Mouse (Mus musculus): ENCODE measurements at regions not wholly inside any gene's neighbourhood (a gene's known extent, or its start where the extent isn't known, plus 50 kb on each side); places are given as distances from the start of the nearest gene placed in this dataset.
"Not testable (repeated sequence)": the region's sequence is repeated elsewhere in the genome, so short reads cannot be mapped to it uniquely, and the experiment has no call there.

DNA sequence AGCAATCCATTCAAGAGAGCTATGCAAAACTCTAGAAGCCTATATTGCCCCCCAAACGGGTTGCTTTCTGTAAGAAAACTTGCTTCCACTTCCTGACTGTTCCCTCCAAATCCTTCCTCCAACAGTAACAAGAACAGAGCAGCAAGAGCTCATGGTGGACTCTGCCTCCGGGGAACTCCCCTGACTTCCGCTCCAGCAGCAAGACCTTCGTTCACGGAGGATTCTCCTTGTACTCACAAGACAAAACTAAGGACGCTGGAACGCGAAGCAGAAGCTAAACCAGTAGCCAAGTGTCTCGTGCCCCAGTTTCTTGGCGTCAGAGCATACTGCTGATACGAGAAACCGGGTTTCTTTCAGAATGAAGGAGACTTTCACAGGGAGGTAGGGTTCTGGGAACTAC is 50.7 kb downstream of the H2al2a start:
- DNase-seq = no peak

DNA sequence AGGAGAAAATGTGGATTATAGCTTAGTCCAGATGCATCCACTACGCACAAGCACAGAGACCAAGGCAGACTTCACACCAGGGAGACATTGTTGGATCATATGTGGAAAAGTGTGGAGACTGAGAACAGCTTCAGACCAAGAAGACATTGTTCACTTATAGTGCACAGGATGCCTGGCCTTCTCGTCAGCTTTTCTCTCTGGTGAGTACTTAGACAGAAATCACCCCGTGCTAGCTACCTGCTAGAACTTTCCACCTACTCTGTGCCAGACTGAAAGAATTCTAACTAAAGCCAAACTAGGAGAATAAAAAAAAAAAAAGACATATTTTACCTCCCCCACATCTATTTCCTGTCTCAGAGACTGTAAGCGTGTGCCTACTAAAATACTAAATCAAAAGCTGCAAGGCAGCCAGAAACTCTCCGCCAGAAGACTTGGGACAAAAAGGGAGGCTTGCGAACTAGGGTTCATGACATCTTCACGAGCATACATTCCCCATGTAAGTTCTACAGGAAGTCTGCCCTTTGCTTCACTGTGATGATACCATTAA is 51.3 kb downstream of the H2al2a start:
- DNase-seq = no peak

- no peak for DNase-seq
These were observed 53.3 kb downstream of the H2al2a start for GRCm38 (mm10) chr2:17943506-17943905.

GRCm38 (mm10) chr2:17942528-17943387 is 54.0 kb downstream of the H2al2a start:
- DNase-seq = peak in 1 of 2 experiments; percentile 26

- no peak for DNase-seq
These were observed 54.8 kb downstream of the H2al2a start for GRCm38 (mm10) chr2:17941921-17942320.

- not testable (repeated sequence) for DNase-seq
These were observed 56.6 kb downstream of the H2al2a start for GRCm38 (mm10) chr2:17939857-17940848.

DNA sequence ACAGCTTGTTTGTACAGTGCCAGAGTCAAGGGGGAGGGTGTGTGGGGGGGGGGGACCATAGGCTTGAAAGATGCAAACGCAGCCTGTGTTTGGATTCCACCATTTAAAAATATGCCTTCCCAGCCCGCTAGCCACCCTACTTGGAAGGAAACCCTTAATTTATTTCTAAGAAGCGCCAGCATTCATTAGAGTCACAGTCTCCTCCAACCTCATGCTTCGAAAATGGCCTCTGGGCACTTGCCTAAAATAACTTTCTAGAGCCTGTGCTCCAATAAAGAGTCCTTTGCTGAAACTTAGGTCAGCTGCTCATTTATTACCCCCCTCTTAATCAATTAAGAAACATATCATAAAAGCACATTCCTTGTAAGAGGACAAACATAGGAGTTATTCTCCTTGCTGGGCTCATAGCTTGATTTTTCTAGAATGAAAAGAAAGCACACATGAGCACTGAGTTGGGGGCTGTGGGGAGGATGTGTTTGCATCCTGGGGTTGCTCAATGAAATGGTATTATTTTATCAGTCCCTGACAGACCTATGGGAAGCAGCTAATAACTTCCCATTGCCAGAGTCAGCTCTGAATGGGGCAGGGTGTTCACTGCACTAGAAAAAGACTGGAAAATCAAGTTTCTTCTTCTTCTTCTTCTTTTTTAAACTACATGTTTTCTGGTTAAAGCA is 57.4 kb downstream of the H2al2a start:
- no peak for DNase-seq

DNA sequence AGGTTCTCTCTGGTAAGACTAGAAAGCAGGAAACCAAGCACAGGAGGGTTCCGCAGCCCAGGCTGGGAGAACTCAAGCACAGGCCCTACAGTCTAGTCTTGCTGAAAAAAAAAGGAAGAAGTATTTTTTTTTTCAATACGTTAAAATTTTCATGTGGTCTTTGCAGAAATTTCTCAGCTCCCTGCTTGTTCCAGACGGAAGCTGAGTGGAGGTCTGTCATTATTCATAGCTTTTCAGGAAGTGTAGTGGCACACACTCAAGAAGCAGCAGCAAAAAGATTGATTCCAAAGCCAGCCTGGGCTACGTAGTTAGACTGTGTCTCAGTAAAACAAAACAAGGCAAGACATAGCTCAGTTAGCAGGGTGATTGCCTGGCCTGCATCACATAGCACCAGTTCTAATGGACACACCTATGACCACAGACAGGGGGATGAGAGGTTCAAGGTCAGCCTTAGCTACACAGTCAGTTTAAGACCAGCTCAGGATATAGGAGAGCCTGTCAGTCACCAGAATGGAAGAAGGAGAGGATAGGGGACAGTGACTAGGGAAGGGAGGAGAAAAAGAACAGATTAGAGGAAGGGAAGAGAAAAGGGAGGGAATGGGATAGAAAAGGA is 60.1 kb downstream of the H2al2a start:
- no peak for DNase-seq

DNA sequence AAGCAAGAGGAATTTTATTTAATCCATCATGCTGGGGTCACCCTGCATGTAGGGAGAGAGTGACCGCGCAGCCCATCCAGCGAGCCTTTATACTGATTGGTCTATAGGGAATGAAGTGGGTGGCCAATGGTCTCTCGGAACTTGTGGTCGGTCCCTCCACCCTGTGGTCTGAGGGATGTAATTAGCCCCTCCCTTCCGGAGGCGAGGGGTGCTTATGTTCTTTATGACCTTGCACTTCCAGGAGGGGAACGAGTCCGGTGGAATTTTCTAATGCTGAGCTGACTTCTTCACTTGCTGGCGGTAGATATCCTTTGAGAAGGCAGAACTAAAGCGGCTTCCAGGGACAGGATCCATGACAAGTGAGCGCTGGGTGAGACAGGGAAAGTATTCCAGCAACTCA is 60.8 kb downstream of the H2al2a start:
- DNase-seq = no peak

DNA sequence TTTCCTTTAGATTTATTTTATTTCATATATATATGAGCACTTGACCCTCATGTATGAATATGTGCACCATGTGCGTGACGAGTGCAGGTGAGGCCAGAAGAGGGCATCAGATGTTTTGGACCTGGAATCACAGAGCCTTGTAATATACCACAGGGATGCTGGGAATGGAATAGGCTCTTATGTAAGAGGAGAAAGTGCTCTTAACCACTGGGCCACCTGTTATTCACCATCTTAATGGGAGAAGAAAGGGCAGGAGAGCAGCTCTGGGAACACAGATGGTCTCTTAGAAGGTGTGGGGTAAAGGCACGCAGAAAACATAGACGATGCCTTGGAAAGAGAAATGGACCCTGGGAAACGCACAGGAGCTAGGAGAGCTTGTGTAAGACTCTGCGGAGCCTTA is 61.3 kb downstream of the H2al2a start:
- no peak for DNase-seq

- DNase-seq = no peak
These were observed 62.1 kb downstream of the H2al2a start for GRCm38 (mm10) chr2:17934610-17935009.

GRCm38 (mm10) chr2:17932932-17933790 is 63.6 kb downstream of the H2al2a start:
- no peak for DNase-seq

DNA sequence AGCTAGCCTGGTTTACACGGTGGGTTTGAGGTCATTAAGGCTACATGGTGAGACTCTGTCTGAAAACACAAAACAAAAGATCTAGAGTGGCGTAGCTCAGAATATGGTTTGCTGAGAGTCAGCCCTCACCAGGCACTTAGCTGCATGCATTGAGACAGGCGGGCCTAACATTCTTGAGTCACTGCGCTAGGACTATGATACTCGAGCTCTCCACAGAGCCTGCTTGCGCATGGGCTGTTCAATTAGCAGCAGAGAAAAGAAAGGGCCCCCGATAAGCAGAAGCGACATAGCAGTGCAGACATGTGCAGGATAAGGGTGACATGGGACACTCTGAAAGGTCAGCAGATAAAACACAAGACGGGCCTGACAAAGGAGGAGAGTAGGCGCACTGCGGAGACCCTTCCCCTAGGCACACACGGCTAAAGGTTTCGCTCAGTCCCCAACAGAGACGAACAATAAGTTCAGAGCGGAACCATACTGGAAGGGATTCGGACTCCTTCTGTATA is 64.3 kb downstream of the H2al2a start:
- DNase-seq = peak; percentile 9

GRCm38 (mm10) chr2:17931881-17932280 is 64.9 kb downstream of the H2al2a start:
- no peak for DNase-seq

DNA sequence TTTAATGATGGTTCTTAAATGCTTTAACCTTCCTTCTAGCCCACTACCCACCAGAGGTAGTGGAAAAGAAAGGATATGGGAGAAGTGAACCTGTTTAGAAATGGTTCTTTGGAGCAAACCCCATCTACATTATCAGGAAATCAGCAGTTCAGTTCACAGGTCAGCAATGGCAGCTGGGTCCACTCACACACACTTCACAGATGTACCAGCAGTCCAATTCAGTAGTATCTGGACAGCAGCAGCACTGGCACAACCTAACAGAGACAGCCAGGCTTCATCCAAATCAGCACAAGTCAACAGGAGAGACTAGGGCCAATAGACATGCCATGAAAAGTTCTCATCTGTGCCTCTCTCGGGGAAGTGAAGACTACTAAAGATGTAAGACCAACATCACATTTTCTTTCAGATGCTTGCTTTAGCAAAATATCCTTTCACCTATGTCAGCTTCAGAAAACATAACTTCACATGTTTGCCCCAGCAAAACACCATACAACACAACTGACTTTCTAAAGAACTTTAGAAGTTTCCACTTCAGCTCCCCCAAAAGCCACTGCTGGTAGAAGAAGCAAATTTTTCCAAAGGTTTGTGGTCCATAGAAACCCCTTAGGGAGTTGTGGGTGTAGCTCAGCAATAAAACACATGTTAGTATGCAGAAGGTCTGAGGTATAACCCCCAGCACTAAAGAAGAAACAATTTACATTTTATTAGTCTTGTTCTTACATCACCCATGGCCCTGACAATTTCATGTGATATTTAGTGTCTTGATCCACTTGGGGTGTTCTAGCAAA is 77.7 kb downstream of the H2al2a start:
- DNase-seq = no peak

DNA sequence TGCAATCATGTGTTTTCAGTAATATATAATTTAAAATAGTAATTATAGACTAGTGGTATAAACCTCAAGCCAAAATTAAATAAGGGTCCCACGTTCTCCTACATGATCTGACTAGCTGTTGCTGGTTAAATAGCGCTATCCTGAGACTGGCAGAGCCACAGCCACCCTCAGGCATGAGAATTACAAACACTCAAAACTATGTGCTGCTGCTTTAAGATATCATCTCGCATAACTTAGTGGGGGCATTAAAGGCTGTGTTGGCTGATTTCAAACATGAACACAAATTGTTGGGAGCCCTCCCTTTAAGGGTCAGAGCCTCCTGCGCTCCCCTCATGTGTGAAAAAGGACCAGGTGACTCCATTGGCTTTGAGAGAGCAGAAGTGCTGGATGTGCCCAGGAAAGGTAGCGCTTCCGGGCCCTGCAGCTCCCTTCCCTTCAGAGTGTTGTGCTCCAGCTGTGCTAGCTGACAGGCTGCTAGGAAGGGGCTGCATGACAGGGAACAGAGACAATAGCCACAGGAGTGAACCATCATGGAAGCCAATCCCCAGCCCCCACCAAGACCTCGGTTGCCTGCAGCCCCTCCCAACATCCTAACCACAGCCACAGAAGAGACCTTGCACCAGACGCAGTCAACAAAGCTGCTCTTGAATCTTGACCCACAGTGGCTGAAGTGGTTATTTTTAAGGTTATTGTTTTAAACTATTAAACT is 79.4 kb downstream of the H2al2a start:
- no peak for DNase-seq

- peak; percentile 14 to 20 for DNase-seq
These were observed 94.1 kb downstream of the H2al2a start for GRCm38 (mm10) chr2:17902616-17903015.

DNA sequence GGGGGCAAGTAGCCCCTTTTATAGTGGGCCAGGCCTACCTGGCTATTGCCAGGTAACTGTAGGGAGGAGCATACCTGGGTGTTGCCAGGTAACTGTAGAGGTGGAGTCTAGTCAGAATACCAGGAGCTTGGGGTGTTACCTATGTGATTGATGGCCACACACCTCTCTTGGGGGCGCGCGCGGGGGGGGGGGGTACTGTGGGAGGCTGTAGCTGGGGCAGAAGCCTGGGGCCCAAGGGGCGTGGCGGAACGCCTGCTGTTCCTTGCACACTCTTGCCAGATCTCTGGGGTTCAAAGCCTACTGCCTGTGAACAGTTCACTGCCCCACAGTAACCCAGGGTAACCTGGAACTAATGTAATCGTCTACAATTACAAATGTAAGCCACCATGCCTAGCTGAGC is 96.6 kb downstream of the H2al2a start:
- no peak for DNase-seq

DNA sequence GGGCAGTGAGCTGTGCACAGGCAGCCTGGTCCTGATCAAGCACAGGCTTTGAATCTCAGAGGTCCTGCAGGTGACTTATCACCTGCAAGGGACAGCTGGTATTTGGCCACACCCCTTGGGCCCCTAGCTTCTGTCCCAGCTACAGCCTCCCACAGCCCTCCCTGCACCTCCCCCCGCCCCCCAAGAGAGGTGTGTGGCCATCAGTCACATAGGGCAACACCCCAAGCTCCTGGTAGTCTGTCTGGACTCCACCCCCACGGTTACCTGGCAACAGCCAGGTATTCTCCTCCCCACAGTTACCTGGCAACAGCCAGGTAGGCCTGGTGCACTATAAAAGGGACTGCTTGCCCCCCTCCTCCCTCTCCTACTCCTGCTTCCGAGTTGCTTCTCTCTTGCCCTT is 98.0 kb downstream of the H2al2a start:
- DNase-seq = no peak

- no peak for DNase-seq
These were observed 100.7 kb downstream of the H2al2a start for GRCm38 (mm10) chr2:17896036-17896435.

Data from cerebellum, postnatal 14 days (tissue).